In genomic region chr11:11692558-11693166, GRCm38 (mm10) we compare ENCODE assay signal across 1 mouse cellular context.
A peak's percentile ranks its signal among the peaks of the same experiment; 100 is the strongest.
TF ChIP-seq lines count a peak whose summit lies in the region.

No protein-coding gene starts in this region.

TF ChIP-seq in CH12.LX, 34 proteins besides CTCF, POLR2A, EP300 and RAD21 (continued from another document):
- peak; percentile 65 for TF ChIP-seq MXI1 (IDR thresholded peaks at IDR 0.05; ENCODE audit: low read depth, low read length)
- TF ChIP-seq MEF2A (IDR thresholded peaks at IDR 0.05; ENCODE audit: borderline replicate concordance, low read depth, low read length) = peak; percentile 59
- no peak for TF ChIP-seq USF1 (IDR thresholded peaks at IDR 0.05; ENCODE audit: low read depth, low read length)
- no peak for TF ChIP-seq MAZ (IDR thresholded peaks at IDR 0.05; ENCODE audit: low read depth, low read length)
- 0 out of 2 replicates have a peak, but pooled peaks have one; percentile 15 for TF ChIP-seq ETS1 (conservative IDR thresholded peaks at IDR 0.05; ENCODE audit: low read depth, low read length)
- TF ChIP-seq ZNF384 (IDR thresholded peaks at IDR 0.05; ENCODE audit: low read depth, low read length) = no peak
- peak; percentile 34; the same call in 1 of the 2 replicates for TF ChIP-seq NELFE (IDR thresholded peaks at IDR 0.05; ENCODE audit: low read depth, low read length)
- no peak for TF ChIP-seq UBTF (IDR thresholded peaks at IDR 0.05; ENCODE audit: low read depth, low read length)
- TF ChIP-seq MAFK (IDR thresholded peaks at IDR 0.05; ENCODE audit: insufficient replicate concordance, low read length) = no peak
- TF ChIP-seq TCF12 (IDR thresholded peaks at IDR 0.05; ENCODE audit: low read depth, low read length) = peak; percentile 58
- TF ChIP-seq SMC3 (IDR thresholded peaks at IDR 0.05; ENCODE audit: low read depth, low read length) = no peak
- TF ChIP-seq MAX (IDR thresholded peaks at IDR 0.05; ENCODE audit: low read length) = peak; percentile 75
- peak; percentile 90 for TF ChIP-seq TBP (conservative IDR thresholded peaks at IDR 0.05; ENCODE audit: low read depth, low read length)
